Mouse (Mus musculus) lung, postnatal 25 days (tissue): Measurements from ENCODE around the gene Olfr671.
"Not testable (repeated sequence)": the region's sequence is repeated elsewhere in the genome, so short reads cannot be mapped to it uniquely, and the experiment has no call there.

Source experiments
- DNase-seq: peaks from one replicate; pipeline ENCODE4 v3.0.0; 2022; ENCODE audit warnings: low spot score

The Olfr671 gene

DNA sequence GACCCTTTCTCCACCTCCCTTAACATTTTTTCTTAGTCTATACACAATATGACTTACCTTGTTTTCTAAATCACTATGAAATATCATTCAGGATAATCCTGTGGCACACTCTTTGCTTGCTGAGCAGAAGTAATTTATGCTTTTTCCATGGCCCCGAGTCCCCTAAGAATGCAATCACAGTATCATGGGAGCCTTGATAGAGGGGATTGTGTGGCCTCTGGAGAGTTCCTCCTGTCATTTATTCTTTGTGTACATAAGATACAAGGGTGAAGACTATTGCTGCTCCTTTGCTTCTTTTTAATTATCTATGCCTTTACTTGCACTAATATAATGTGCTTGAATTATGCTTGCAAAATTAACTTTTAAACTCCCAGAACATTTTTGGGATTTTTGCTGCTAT lies at the start of gene Olfr671:
TSS of gene Olfr671 (minus strand) at position 101 of the 400 bp plus-strand sequence.
- DNase-seq: no peak

DNA sequence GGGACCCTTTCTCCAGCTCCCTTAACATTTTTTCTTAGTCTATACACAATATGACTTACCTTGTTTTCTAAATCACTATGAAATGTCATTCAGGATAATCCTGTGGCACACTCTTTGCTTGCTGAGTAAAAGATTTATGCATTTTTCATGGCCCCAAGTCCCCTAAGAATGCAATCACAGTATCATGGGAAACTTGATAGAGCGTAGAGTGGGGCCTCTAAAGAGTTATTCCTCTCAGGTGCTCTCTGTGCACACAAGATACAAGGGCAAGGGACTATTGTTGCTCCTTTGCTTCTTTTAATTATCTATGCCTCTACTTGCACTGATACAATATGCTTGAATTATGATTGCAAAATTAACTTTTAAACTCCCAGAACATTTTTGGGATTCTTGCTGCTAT lies 49.4 kb upstream of the Olfr671 start, which contains the start of gene Olfr675:
TSS of gene Olfr675 (minus strand) at position 101 of the 400 bp plus-strand sequence.
- no peak for DNase-seq

DNA sequence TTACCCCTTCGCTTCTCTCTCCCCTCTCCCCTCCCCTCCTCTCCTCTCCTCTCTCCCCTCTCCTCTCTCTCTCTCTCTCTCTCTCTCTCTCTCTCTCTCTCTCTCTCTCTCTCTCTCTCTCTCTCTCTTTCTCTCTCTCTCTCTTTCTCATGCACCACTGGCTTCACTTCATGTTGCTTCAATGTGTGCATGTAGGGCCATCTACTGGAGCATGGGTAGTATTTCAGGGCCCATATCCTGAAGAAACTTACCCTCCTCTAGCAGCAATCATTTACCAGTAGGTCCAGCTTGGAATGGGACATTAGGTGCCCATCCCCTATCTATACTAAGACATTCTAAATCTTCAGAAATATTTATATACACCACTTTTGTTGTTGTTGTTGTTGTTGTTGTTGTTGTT lies 43.6 kb upstream of the Olfr671 start:
- no peak for DNase-seq

DNA sequence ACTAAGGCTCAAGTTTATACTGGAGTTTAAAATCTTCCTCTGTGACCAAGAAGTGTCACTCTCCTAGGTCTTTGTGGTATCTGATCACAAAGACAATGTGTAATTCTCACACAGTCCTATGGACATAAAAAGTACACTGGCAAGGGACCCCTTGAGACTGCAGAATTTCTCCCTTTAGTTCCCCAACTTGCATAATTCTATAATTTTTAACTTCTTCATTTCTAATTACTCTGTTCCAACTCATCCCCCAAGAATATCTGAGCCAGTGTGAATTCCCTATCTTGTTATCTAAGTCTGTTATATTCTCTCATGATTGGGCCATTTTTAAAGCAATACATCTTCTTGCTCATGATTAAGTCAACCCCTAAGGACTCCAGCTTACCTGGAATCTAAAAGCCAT lies 23.0 kb upstream of the Olfr671 start, which contains the start of gene Olfr672:
TSS of gene Olfr672 (minus strand) at position 101 of the 400 bp plus-strand sequence.
- no peak for DNase-seq

DNA sequence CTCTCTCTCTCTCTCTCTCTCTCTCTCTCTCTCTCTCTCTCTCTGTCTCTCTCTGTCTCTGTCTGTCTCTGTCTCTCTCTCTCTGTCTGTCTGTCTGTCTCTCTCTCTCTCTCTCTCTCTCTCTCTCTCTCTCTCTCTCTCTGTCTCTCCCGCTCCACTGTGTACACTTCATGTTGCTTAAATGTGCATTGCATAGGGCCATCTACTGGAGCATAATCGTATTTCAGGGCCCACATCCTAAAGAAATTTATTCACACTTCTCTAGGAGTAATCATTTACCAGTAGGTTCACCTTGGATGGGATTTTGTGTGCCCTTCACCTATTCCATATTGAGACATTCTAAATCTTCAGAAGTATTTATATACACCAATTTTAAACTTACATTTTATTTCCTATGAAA lies 6.4 kb downstream of the Olfr671 start:
- DNase-seq: not testable (repeated sequence)

DNA sequence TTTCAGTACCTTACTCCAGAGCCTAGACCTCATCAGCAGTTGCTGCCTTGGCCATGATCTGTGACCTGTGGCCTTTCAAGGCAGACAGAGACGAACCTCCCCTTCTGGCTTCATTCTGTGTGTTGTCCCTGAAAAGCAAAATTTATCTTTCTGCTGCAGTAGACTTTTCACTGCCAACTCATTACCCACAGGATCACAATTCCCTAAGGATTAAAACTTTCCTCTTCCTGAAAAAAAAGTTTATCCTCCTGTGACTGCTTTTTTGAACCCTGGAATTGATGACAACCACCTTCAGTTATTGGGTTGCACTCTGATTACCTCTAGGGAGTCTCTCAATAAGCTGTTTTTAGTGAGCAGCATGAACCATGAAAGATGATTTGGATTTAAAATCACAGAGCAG lies 16.4 kb downstream of the Olfr671 start, which contains the start of gene Olfr670:
TSS of gene Olfr670 (minus strand) at position 101 of the 400 bp plus-strand sequence.
- DNase-seq: no peak

DNA sequence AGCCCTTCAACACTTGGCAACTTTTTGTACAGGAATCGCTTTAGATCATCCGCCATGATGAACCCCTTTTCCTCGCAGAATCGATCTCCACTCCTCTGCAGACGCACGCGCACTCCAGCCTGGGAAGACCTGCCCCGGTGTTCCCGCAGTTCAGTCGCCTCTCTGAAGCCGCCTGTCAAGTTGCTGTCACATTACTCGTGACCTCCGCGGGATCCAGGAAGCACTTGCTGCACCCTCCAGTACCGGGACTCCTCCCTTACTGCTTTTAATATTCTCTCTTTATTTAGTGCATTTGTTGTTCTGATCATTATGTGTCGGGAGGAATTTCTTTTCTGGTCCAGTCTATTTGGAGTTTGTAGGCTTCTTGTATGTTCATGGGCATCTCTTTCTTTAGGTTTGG lies 28.7 kb downstream of the Olfr671 start:
- not testable (repeated sequence) for DNase-seq

DNA sequence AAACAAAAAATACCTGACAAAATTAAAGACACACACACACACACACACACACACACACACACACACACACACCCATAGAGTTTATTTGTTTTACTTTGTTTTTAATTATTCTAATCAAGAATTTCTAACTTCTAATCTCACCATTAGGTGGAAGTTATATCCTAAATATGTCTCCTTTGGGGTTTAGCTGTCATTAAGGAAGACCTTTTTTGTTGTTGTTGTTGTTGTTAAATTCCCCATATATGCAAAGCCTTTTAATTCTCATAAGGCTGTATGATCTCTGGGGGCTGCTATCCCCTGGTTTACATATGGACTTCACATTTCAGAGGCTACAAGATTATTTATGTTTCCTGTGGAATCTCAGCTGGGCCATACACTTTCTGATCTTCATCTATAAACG lies 45.0 kb downstream of the Olfr671 start, which contains the start of gene Olfr669:
TSS of gene Olfr669 (plus strand) at position 301 of the 400 bp plus-strand sequence.
- no peak for DNase-seq

DNA sequence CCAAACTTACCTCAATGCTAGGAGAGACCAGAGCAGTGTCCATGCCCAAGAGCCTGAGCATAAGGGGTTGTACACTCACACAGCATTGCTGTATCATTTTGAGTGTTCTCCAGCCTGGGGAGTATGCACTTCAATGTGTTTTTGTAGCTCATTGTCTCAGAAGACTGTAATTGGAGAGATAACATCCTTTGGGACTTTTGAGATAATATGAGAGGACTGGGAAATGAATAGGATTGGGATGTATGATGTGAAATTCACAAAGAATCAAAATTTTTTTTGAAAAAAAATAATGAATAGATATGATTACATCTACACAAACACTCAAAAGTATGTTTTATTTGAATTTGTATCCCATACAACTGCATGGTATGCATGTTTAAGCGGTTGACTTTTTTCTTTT lies 51.0 kb downstream of the Olfr671 start, which contains the start of gene Olfr668:
TSS of gene Olfr668 (minus strand) at position 101 of the 400 bp plus-strand sequence.
- no peak for DNase-seq
